Mouse (Mus musculus) forebrain, embryonic 12.5 days (tissue): ENCODE data around the gene Gm10337. TPM values are rescaled to one million over a fixed set of nuclear protein-coding genes. Genes with fewer than 3 reads are reported as not detected.

Source experiments
- ATAC-seq: fragments of 200-750 bp; cut with Nextera tagmentation; 2 replicates; pipeline ENCODE4 v1.8.0; 2017; ENCODE audit warnings: moderate TSS enrichment; ENCODE audit not compliant: low FRiP score
- H3K27ac ChIP-seq: fragments of 300-500 bp; sonication (generic); 2 replicates; pipeline ENCODE4 v1.5.1; 2016; ENCODE audit warnings: mild to moderate bottlenecking
- H3K27me3 ChIP-seq: fragments of 300-500 bp; sonication (generic); 2 replicates; pipeline ENCODE4 v1.6.1; 2016; ENCODE audit warnings: mild to moderate bottlenecking
- H3K36me3 ChIP-seq: fragments of 300-500 bp; sonication (generic); replicated peaks from 2 replicates; pipeline ENCODE4 v1.6.1; 2016; ENCODE audit warnings: mild to moderate bottlenecking
- H3K4me1 ChIP-seq: fragments of 300-500 bp; sonication (generic); 2 replicates; pipeline ENCODE4 v1.6.1; 2016
- H3K4me2 ChIP-seq: fragments of 300-500 bp; sonication (generic); 2 replicates; pipeline ENCODE4 v1.6.1; 2016; ENCODE audit warnings: mild to moderate bottlenecking, moderate library complexity
- H3K4me3 ChIP-seq: fragments of 300-500 bp; sonication (generic); replicated peaks from 2 replicates; pipeline ENCODE4 v1.5.1; 2016; ENCODE audit warnings: mild to moderate bottlenecking
- H3K9ac ChIP-seq: fragments of 300-500 bp; sonication (generic); 2 replicates; pipeline ENCODE4 v1.6.1; 2016; ENCODE audit warnings: mild to moderate bottlenecking
- H3K9me3 ChIP-seq: fragments of 300-500 bp; sonication (generic); 2 replicates; pipeline ENCODE4 v1.6.1; 2016
- WGBS: fragments of 180-500 bp; shearing (Covaris S2); methylation state at CpG from one replicate; pipeline ENCODE4 v1.1.7; 2016; 5-methylcytosine and 5-hydroxymethylcytosine counted together
- polyA plus RNA-seq: library from polyadenylated mRNA; unstranded; fragments of >200 nt; fragmentation: Nextera tagmentation; extraction: Ambion mirVana; gene quantifications from 2 replicates; pipeline ENCODE4 v1.2.1, GENCODE M21; 2016

Gm10337 gene
- polyA plus RNA-seq, 1 experiment from 2014 or later, result 7.9 TPM

DNA sequence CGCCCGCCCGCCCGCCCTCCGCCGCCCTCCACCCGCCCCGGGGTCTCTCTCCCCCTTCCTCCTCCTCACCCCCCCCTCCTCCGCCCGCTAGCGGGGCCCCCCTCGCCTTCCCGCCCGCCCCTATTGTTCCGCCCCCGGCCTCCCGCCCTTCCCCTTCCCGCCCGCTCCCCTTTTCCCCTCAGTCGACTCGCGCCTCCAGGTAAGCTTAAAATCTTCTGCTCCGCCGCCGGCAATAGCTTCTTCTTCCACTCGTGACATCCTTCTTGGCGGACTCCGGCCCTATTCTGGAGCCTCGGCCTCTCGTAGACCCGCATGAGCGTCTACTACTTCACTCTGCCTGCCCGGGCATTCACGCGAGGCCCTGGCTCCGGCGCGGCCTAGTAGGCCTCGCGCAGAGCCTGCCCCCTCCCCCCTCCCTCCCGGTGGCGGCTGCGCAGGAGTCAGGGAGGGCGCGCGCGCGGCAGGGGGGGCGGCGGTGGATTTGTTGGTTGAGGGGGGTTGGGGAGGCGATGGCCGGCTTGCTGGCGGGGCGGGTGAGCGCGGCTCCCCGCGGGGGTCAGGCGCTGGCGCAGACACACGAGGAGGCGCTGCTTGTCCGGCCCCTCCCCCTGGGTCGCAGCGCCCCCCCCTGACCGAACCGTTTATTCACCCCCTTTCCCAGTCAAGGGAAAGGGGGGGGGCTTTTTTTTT lies 32.8 kb upstream of the Gm10337 start:
- Histone ChIP-seq H3K27me3 (no peaks in the 10 kb centered on the region), H3K9ac (peak overlapping the region; percentile 95), H3K27ac (peak overlapping the region; percentile 98), H3K4me3 (peak overlapping the region; percentile 88), H3K4me1 (peaks cover 12% of the 10 kb centered on the region), H3K9me3 (no peaks in the 10 kb centered on the region), H3K4me2 (peak overlapping the region; percentile 65), H3K36me3 (peaks cover 19% of the 10 kb centered on the region)
- ATAC-seq, result peak; percentile 77
- under 1% methylated on average over 38 of the region's 67 CpGs for WGBS

DNA sequence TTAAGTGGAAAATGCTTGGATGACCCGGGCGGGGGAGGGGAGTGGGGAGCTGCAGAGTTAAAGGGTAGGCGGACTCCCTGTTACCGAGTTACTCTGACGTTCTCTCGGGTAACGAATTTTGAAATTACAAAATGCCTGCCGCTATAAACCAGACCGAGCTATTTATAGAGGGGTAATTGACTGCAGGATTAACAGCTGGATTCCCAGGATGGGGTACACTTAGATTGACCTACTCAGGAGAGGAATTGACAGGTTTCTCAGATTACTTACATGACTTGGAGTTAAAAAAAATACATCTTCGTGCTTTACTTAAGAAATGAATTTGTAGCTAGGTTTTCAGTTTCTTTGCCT lies 32.3 kb upstream of the Gm10337 start:
- Histone ChIP-seq H3K9me3 (no peaks in the 10 kb centered on the region), H3K36me3 (peaks cover 24% of the 10 kb centered on the region), H3K27ac (peak overlapping the region; percentile 98; the same call in 1 of the 2 replicates), H3K4me1 (peaks cover 12% of the 10 kb centered on the region), H3K9ac (peak overlapping the region; percentile 95), H3K27me3 (no peaks in the 10 kb centered on the region), H3K4me2 (peak overlapping the region; percentile 65), H3K4me3 (peak overlapping the region; percentile 88)
- WGBS, result under 1% methylated on average over 10 of the region's 10 CpGs
- ATAC-seq, result no peak

DNA sequence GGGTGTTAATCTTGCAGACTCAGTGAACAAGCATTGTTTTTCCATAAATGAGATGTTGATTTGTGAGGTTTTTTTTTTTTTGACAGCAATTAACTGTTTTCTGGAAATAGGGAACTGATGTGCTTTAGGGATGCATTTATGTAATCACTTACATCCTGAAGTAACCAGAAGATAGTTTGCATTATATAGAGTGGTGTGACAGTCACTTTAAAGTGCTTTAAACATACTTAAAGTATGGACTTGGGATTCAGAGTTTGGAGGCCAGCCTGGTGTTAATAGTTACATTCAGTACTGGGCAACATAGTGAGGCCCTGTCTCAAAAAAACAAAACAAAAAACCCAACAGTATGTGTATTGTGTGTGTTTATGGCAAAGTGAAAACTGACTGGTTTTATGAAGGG lies 31.8 kb upstream of the Gm10337 start:
- H3K4me3 ChIP-seq, result peak overlapping the region; percentile 88
- peak overlapping the region; percentile 95 for H3K9ac ChIP-seq
- no peak for ATAC-seq
- no peaks in the 10 kb centered on the region for H3K9me3 ChIP-seq
- H3K27me3 ChIP-seq, result no peaks in the 10 kb centered on the region
- H3K4me1 ChIP-seq, result peaks cover 12% of the 10 kb centered on the region
- no peak overlapping the region for H3K27ac ChIP-seq
- peaks cover 28% of the 10 kb centered on the region for H3K36me3 ChIP-seq
- H3K4me2 ChIP-seq, result peak overlapping the region; percentile 65

DNA sequence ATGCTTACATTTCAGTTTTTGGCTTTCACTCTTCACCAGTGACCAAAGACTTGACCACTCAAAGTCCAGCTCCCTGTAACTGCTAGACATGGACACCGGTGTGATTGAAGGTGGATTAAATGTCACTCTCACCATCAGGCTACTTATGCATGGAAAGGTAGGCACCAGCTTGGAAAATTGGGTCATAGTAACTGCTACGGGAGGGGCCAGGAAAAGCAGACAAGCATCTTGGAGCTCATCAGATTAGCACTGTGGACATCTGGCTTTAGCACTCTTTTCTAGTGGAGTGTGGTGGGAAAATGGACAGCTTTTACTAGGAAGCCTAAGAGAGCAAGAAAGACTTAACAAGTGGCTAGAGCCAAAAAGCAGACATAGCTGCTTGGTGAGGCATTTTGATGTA lies 30.3 kb upstream of the Gm10337 start:
- Histone ChIP-seq H3K4me3 (no peak overlapping the region), H3K9ac (no peak overlapping the region), H3K27ac (no peak overlapping the region), H3K9me3 (no peaks in the 10 kb centered on the region), H3K27me3 (no peaks in the 10 kb centered on the region), H3K36me3 (peaks cover 43% of the 10 kb centered on the region), H3K4me2 (peak overlapping the region; percentile 19; the same call in 1 of the 2 replicates), H3K4me1 (peaks cover 12% of the 10 kb centered on the region)
- ATAC-seq, result no peak
- 79% methylated on average over 2 of the region's 2 CpGs for WGBS

DNA sequence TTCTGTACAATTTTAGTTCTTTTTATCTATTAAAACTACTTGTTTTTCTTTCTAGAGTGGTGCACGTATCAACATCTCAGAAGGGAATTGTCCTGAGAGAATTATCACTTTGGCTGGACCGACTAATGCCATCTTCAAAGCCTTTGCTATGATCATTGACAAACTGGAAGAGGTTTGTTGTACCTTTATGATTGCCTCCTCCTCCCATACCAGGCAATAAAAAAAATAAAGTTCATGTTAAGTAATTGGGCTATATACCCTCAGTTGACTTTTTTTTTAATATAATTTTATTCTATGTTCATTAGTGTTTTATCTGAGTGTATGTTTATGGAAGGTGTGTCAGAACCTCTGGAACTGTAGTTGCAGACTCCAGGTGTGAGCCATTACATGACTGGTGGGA lies 29.0 kb upstream of the Gm10337 start:
- Histone ChIP-seq H3K36me3 (peaks cover 54% of the 10 kb centered on the region), H3K27me3 (no peaks in the 10 kb centered on the region), H3K27ac (no peak overlapping the region), H3K9ac (no peak overlapping the region), H3K4me1 (peaks cover 12% of the 10 kb centered on the region), H3K9me3 (no peaks in the 10 kb centered on the region), H3K4me3 (no peak overlapping the region), H3K4me2 (no peak overlapping the region)
- WGBS, result 98% methylated on average over 2 of the region's 2 CpGs
- no peak for ATAC-seq

DNA sequence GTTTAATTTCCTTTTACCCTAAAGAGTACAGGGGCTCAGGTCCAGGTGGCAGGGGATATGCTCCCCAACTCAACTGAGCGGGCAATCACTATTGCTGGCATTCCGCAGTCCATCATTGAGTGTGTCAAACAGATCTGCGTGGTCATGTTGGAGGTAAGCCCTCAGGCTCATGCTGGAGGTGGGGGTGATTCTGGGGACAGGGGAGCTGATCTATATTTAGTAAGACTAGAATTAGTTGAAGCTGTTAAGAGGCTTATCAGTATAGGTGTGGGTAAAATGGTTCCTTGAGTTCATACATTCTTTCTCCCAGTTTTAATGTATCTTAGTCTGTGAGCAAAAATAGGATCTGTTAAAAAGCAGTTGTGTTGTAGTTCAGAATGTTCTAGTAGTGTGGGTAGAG lies 20.4 kb upstream of the Gm10337 start:
- whole genome bisulfite sequencing, result 98% methylated on average over 3 of the region's 3 CpGs
- no peak for ATAC-seq

DNA sequence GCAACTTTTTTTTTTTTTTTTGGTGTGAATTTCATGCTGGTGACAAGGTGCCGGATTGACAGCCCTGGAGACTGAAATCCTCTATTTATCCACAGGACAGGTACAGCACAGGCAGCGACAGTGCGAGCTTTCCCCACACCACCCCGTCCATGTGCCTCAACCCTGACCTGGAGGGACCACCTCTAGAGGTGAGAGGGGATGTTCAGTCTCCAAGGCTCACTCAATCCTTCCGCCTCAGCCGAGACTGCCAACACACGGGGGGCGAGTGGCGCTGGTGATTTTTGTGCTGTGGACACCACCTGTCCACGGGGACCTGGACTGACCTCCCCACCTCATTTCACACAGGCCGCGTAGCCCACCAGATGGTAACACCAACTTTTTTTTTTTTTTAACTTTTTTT lies 17.7 kb upstream of the Gm10337 start:
- Histone ChIP-seq H3K27ac (no peak overlapping the region), H3K9ac (no peak overlapping the region), H3K36me3 (peaks cover 86% of the 10 kb centered on the region), H3K4me1 (no peaks in the 10 kb centered on the region), H3K4me2 (no peak overlapping the region), H3K27me3 (no peaks in the 10 kb centered on the region), H3K4me3 (no peak overlapping the region), H3K9me3 (no peaks in the 10 kb centered on the region)
- ATAC-seq, result no peak
- WGBS, result 93% methylated on average over 12 of the region's 12 CpGs

More for the DNA sequence above, 20.4 kb upstream of the Gm10337 start:
- Histone ChIP-seq H3K27me3 (no peaks in the 10 kb centered on the region), H3K4me2 (no peak overlapping the region), H3K36me3 (peaks cover 84% of the 10 kb centered on the region), H3K4me3 (no peak overlapping the region), H3K9me3 (no peaks in the 10 kb centered on the region), H3K27ac (no peak overlapping the region), H3K4me1 (no peaks in the 10 kb centered on the region), H3K9ac (no peak overlapping the region)

DNA sequence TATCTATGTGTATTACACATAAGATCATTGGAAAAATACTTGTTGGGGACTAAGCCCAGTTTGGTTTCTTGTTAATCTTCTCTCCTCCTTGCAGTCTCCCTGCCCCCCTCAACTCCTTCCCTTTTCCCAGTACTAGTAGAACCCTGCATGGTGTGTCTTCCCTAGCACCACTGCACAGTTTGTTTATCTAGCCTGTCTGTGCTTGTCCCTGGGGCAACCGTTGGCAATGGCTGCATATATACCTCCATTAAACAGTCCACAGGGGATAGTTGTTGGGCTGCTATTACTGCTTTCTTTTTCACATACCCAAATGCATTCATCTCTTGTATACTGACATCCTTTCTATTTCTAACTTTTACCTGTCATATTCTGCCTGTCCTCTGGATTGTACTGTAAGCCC lies 15.9 kb upstream of the Gm10337 start:
- Histone ChIP-seq H3K9me3 (no peaks in the 10 kb centered on the region), H3K9ac (no peak overlapping the region), H3K27me3 (no peaks in the 10 kb centered on the region), H3K4me3 (no peak overlapping the region), H3K4me1 (no peaks in the 10 kb centered on the region), H3K36me3 (peaks cover 88% of the 10 kb centered on the region), H3K27ac (no peak overlapping the region), H3K4me2 (no peak overlapping the region)
- WGBS, result 97% methylated on average over 1 of the region's 1 CpGs
- ATAC-seq, result no peak

DNA sequence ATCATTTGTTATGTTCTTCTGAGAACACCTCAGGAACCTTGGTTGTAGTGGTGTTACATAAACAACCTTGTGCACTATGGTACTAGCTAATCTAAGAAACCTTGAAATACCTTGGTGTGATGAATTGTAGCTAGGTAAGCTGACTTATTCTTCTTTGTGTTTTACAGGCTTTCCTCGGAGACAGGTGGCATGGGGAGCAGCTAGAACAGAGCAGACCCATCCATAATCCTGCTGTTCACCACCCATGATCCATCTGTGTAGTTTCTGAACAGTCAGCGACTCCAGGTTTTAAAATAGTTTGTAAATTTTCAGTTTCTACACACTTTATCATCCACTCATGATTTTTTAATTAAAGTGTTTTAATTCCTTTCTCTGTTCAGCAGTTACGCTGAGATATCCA lies 5.2 kb upstream of the Gm10337 start:
- no peak overlapping the region for H3K9ac ChIP-seq
- no peak overlapping the region for H3K4me3 ChIP-seq
- peaks cover 93% of the 10 kb centered on the region for H3K36me3 ChIP-seq
- H3K4me1 ChIP-seq, result no peaks in the 10 kb centered on the region
- WGBS, result 86% methylated on average over 3 of the region's 3 CpGs
- ATAC-seq, result no peak
- H3K9me3 ChIP-seq, result no peaks in the 10 kb centered on the region
- H3K4me2 ChIP-seq, result no peak overlapping the region
- H3K27me3 ChIP-seq, result no peaks in the 10 kb centered on the region
- H3K27ac ChIP-seq, result no peak overlapping the region

DNA sequence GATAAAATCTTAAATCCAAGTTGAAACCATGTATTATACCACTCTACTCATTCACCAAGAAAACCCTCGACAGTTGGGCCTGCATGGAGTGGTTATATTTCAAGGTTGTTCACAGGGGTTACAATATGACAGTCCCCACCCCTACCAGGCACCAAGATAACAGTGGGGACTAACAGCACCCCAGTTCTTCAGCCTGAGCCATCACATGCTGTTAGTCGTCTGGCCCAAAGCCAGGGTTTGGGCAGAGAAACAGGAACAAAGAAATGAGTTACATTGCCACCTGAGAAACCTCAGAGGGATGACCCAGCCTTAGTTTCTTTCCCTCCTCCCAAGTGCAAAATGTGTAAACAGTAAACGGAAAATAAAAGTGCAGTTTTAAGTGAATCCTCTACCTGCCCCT lies 4.2 kb upstream of the Gm10337 start:
- Histone ChIP-seq H3K36me3 (peaks cover 94% of the 10 kb centered on the region), H3K27me3 (no peaks in the 10 kb centered on the region), H3K27ac (no peak overlapping the region), H3K4me3 (no peak overlapping the region), H3K9me3 (no peaks in the 10 kb centered on the region), H3K9ac (no peak overlapping the region), H3K4me2 (no peak overlapping the region), H3K4me1 (no peaks in the 10 kb centered on the region)
- no peak for ATAC-seq
- 77% methylated on average over 3 of the region's 3 CpGs for WGBS

DNA sequence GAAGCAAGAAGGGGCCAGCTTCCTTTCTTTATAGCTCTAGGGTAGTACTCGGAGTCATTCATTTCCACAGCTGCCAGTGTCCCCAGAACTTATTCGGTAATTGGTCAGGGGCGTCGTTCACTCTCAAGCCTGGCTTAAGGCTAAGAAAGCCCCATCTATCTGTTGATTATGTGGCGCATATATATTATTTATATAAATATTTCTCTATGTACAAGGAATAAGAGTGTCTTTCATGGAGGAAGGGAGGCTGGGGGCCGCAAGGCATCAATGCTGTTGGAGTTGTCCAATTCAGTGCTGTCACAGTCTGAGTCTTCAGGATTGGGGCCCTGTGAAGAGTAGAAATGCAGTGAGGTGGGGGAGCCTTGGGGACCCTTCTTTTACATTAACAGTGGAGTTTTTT lies 3.7 kb upstream of the Gm10337 start:
- ATAC-seq, result no peak
- H3K9ac ChIP-seq, result no peak overlapping the region
- 91% methylated on average over 6 of the region's 6 CpGs for WGBS
- no peaks in the 10 kb centered on the region for H3K9me3 ChIP-seq
- H3K36me3 ChIP-seq, result peaks cover 94% of the 10 kb centered on the region
- H3K27me3 ChIP-seq, result no peaks in the 10 kb centered on the region
- no peak overlapping the region for H3K27ac ChIP-seq
- H3K4me2 ChIP-seq, result no peak overlapping the region
- H3K4me3 ChIP-seq, result no peak overlapping the region
- no peaks in the 10 kb centered on the region for H3K4me1 ChIP-seq

DNA sequence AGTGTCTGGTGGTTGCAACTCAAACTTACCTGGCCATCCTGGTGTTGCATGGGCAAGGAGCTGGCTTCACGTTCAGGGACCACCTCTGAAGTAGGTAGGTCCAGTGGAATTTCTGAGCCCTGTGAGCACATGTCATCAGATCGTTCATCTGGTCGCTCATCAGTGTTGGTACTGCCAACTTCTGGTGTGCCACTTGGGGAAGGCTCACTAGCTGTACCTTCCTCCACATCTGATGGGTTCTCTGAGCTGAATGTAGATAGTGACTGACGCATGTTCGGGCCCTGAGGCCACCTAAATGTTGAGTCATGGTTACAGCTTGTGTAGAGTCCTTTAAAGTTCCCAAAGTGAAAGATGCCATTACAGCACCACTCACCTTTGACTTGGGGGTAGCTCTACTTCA lies 3.0 kb upstream of the Gm10337 start:
- Histone ChIP-seq H3K9ac (no peak overlapping the region), H3K4me3 (no peak overlapping the region), H3K4me1 (no peaks in the 10 kb centered on the region), H3K36me3 (peaks cover 94% of the 10 kb centered on the region), H3K4me2 (no peak overlapping the region), H3K9me3 (no peaks in the 10 kb centered on the region), H3K27me3 (no peaks in the 10 kb centered on the region), H3K27ac (no peak overlapping the region)
- 0 out of 2 replicates have a peak, but pooled peaks have one; percentile 10 for ATAC-seq
- 95% methylated on average over 5 of the region's 5 CpGs for WGBS

DNA sequence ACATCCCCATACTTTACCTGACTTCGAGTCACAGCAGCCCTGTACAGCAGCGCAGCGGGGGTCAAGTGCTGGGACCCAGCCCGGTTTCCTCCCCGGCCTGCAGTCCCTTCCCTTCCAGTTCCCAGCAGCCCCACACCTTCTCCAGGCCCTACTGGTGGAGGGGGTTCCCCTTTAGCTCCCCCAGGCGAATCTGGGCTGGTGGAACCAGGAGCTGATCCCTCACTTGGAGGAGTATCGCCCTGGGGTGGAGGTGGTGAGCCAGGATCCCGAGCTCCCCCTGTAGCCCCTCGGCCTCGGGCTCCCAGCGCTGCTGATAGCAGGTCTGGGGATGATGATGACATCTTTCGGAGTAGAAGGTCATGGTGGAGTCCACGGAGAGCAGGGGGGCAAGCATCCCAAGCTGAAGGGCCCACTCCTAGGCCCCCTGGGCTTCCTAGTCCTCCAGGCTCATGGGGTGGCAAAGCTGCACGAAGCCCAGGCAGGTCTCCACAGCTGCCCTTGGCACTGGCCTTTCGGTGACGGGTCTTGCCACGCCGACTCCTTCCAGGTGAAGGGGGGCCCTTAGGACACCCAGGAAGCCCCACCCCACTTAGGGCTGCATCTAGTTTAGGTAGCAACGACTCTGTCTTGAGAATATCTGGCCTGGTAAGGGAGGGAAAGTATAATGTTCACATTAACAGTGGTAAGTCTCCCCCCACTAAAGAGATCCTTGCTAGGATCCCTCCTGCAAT lies 2.3 kb upstream of the Gm10337 start:
- no peak overlapping the region for H3K4me3 ChIP-seq
- 90% methylated on average over 19 of the region's 19 CpGs for WGBS
- no peaks in the 10 kb centered on the region for H3K27me3 ChIP-seq
- H3K9me3 ChIP-seq, result no peaks in the 10 kb centered on the region
- H3K4me1 ChIP-seq, result no peaks in the 10 kb centered on the region
- no peak overlapping the region for H3K9ac ChIP-seq
- peaks cover 90% of the 10 kb centered on the region for H3K36me3 ChIP-seq
- H3K4me2 ChIP-seq, result no peak overlapping the region
- no peak overlapping the region for H3K27ac ChIP-seq
- ATAC-seq, result no peak
